Mouse (Mus musculus): ENCODE measurements around the gene Ltc4s. TPM values are rescaled to one million over a fixed set of nuclear protein-coding genes. Genes with fewer than 3 reads are reported as not detected.

Ltc4s gene
- 9.0 and 12.8 TPM in 2 replicates for polyA plus RNA-seq (2012; rRNA removed)

GRCm38 (mm10) chr11:50238324-50238723 is at the start of gene Ltc4s:
Gene Ltc4s (minus strand): TSS chr11:50238616.
- Histone ChIP-seq H3K4me3 (replicated peaks; ENCODE audit: insufficient read depth, low read depth, low read length) (no peak within 1 kb of the TSS), H3K4me1 (ENCODE audit: control insufficient read depth, insufficient read depth, low read length) (peaks cover 6% of the 10 kb centered on the region; the same call in 1 of the 2 replicates), H3K27ac (ENCODE audit: insufficient read depth, low read length) (no peak within 1 kb of the TSS), H3K27me3 (ENCODE audit: control insufficient read depth, insufficient read depth, low read length) (no peaks in the 10 kb centered on the region)
- WGBS: 77% methylated on average over 10 of the region's 10 CpGs
- TF ChIP-seq CTCF (IDR thresholded peaks at IDR 0.05; ENCODE audit: borderline replicate concordance, insufficient read depth, low read depth, low read length): no peak
- TF ChIP-seq POLR2A (IDR thresholded peaks at IDR 0.05; ENCODE audit: borderline replicate concordance, insufficient read depth, low read length): no peak
- no peak for DNase-seq

GRCm38 (mm10) chr11:50286428-50286827 is 48.0 kb upstream of the Ltc4s start:
- 85% methylated on average over 1 of the region's 1 CpGs for WGBS
- H3K27me3 ChIP-seq (ENCODE audit: control insufficient read depth, insufficient read depth, low read length): no peaks in the 10 kb centered on the region
- peaks cover 17% of the 10 kb centered on the region; the same call in 1 of the 2 replicates for H3K4me1 ChIP-seq (ENCODE audit: control insufficient read depth, insufficient read depth, low read length)
- no peak for DNase-seq
- no peak overlapping the region for H3K27ac ChIP-seq (ENCODE audit: insufficient read depth, low read length)
- TF ChIP-seq CTCF (IDR thresholded peaks at IDR 0.05; ENCODE audit: borderline replicate concordance, insufficient read depth, low read depth, low read length) (no peak), POLR2A (IDR thresholded peaks at IDR 0.05; ENCODE audit: borderline replicate concordance, insufficient read depth, low read length) (no peak)
- no peak overlapping the region for H3K4me3 ChIP-seq (replicated peaks; ENCODE audit: insufficient read depth, low read depth, low read length)

GRCm38 (mm10) chr11:50285696-50286095 is 47.3 kb upstream of the Ltc4s start:
- no peak overlapping the region for H3K4me3 ChIP-seq (replicated peaks; ENCODE audit: insufficient read depth, low read depth, low read length)
- no peaks in the 10 kb centered on the region for H3K27me3 ChIP-seq (ENCODE audit: control insufficient read depth, insufficient read depth, low read length)
- WGBS: 88% methylated on average over 7 of the region's 7 CpGs
- no peak overlapping the region for H3K27ac ChIP-seq (ENCODE audit: insufficient read depth, low read length)
- TF ChIP-seq POLR2A (IDR thresholded peaks at IDR 0.05; ENCODE audit: borderline replicate concordance, insufficient read depth, low read length): no peak
- no peak for DNase-seq
- peaks cover 17% of the 10 kb centered on the region; the same call in 1 of the 2 replicates for H3K4me1 ChIP-seq (ENCODE audit: control insufficient read depth, insufficient read depth, low read length)

GRCm38 (mm10) chr11:50285263-50285662 is 46.8 kb upstream of the Ltc4s start:
- Histone ChIP-seq H3K27me3 (ENCODE audit: control insufficient read depth, insufficient read depth, low read length) (no peaks in the 10 kb centered on the region), H3K27ac (ENCODE audit: insufficient read depth, low read length) (no peak overlapping the region), H3K4me3 (replicated peaks; ENCODE audit: insufficient read depth, low read depth, low read length) (no peak overlapping the region), H3K4me1 (ENCODE audit: control insufficient read depth, insufficient read depth, low read length) (peaks cover 17% of the 10 kb centered on the region; the same call in 1 of the 2 replicates)
- DNase-seq: no peak
- TF ChIP-seq CTCF (IDR thresholded peaks at IDR 0.05; ENCODE audit: borderline replicate concordance, insufficient read depth, low read depth, low read length): no peak
- TF ChIP-seq POLR2A (IDR thresholded peaks at IDR 0.05; ENCODE audit: borderline replicate concordance, insufficient read depth, low read length): no peak
- WGBS: 95% methylated on average over 5 of the region's 5 CpGs

GRCm38 (mm10) chr11:50280053-50280452 is 41.6 kb upstream of the Ltc4s start:
- H3K27ac ChIP-seq (ENCODE audit: insufficient read depth, low read length): no peak overlapping the region
- H3K4me3 ChIP-seq (replicated peaks; ENCODE audit: insufficient read depth, low read depth, low read length): no peak overlapping the region
- 0 out of 2 replicates have a peak, but pooled peaks cover 3% of the 10 kb centered on the region for H3K4me1 ChIP-seq (ENCODE audit: control insufficient read depth, insufficient read depth, low read length)
- 53% methylated on average over 1 of the region's 1 CpGs for WGBS
- TF ChIP-seq CTCF (IDR thresholded peaks at IDR 0.05; ENCODE audit: borderline replicate concordance, insufficient read depth, low read depth, low read length): no peak
- no peaks in the 10 kb centered on the region for H3K27me3 ChIP-seq (ENCODE audit: control insufficient read depth, insufficient read depth, low read length)
- no peak for DNase-seq

GRCm38 (mm10) chr11:50279005-50279404 is 40.6 kb upstream of the Ltc4s start:
- Histone ChIP-seq H3K27ac (ENCODE audit: insufficient read depth, low read length) (no peak overlapping the region), H3K4me1 (ENCODE audit: control insufficient read depth, insufficient read depth, low read length) (0 out of 2 replicates have a peak, but pooled peaks cover 3% of the 10 kb centered on the region), H3K4me3 (replicated peaks; ENCODE audit: insufficient read depth, low read depth, low read length) (no peak overlapping the region), H3K27me3 (ENCODE audit: control insufficient read depth, insufficient read depth, low read length) (no peaks in the 10 kb centered on the region)
- no peak for TF ChIP-seq POLR2A (IDR thresholded peaks at IDR 0.05; ENCODE audit: borderline replicate concordance, insufficient read depth, low read length)
- TF ChIP-seq CTCF (IDR thresholded peaks at IDR 0.05; ENCODE audit: borderline replicate concordance, insufficient read depth, low read depth, low read length): no peak
- WGBS: 86% methylated on average over 4 of the region's 4 CpGs
- DNase-seq: no peak

GRCm38 (mm10) chr11:50277706-50278105 is 39.3 kb upstream of the Ltc4s start:
- DNase-seq: no peak
- Histone ChIP-seq H3K27me3 (ENCODE audit: control insufficient read depth, insufficient read depth, low read length) (no peaks in the 10 kb centered on the region), H3K27ac (ENCODE audit: insufficient read depth, low read length) (no peak overlapping the region), H3K4me1 (ENCODE audit: control insufficient read depth, insufficient read depth, low read length) (0 out of 2 replicates have a peak, but pooled peaks cover 3% of the 10 kb centered on the region), H3K4me3 (replicated peaks; ENCODE audit: insufficient read depth, low read depth, low read length) (no peak overlapping the region)
- TF ChIP-seq POLR2A (IDR thresholded peaks at IDR 0.05; ENCODE audit: borderline replicate concordance, insufficient read depth, low read length) (no peak), CTCF (IDR thresholded peaks at IDR 0.05; ENCODE audit: borderline replicate concordance, insufficient read depth, low read depth, low read length) (no peak)
- WGBS: 49% methylated on average over 6 of the region's 6 CpGs

- H3K4me3 ChIP-seq (replicated peaks; ENCODE audit: insufficient read depth, low read depth, low read length): no peak overlapping the region
- H3K4me1 ChIP-seq (ENCODE audit: control insufficient read depth, insufficient read depth, low read length): 0 out of 2 replicates have a peak, but pooled peaks cover 3% of the 10 kb centered on the region
- TF ChIP-seq CTCF (IDR thresholded peaks at IDR 0.05; ENCODE audit: borderline replicate concordance, insufficient read depth, low read depth, low read length) (no peak), POLR2A (IDR thresholded peaks at IDR 0.05; ENCODE audit: borderline replicate concordance, insufficient read depth, low read length) (no peak)
- H3K27me3 ChIP-seq (ENCODE audit: control insufficient read depth, insufficient read depth, low read length): no peaks in the 10 kb centered on the region
- H3K27ac ChIP-seq (ENCODE audit: insufficient read depth, low read length): no peak overlapping the region
- DNase-seq: no peak
Observed at GRCm38 (mm10) chr11:50277025-50277424, 38.6 kb upstream of the Ltc4s start.

Measured in cerebellum, adult 2 months (tissue).